Mouse (Mus musculus) midbrain, embryonic 16.5 days (tissue): ENCODE results near the gene Rbbp6. TPM values are rescaled to one million over a fixed set of nuclear protein-coding genes. Genes with fewer than 3 reads are reported as not detected.

Source experiments
- polyA plus RNA-seq: library from polyadenylated mRNA; unstranded; fragments of >200 nt; fragmentation: Nextera tagmentation; extraction: Ambion mirVana; gene quantifications from 2 replicates; pipeline ENCODE4 v1.2.1, GENCODE M21; 2015

Rbbp6 gene
- polyA plus RNA-seq, 1 experiment from 2014 or later = 23.9 TPM

Other genes with a start within 250 kb of the Rbbp6 start
- 44.7 and 50.8 TPM in 2 replicates for gene Tnrc6a, start 158.2 kb downstream of the Rbbp6 start, polyA plus RNA-seq
- 0.30 and 0.45 TPM in 2 replicates for gene Slc5a11, start 249.1 kb downstream of the Rbbp6 start, polyA plus RNA-seq